Mouse (Mus musculus) limb, embryonic 14.5 days (tissue): ENCODE results near the gene Traf4. TPM values are rescaled to one million over a fixed set of nuclear protein-coding genes. Genes with fewer than 3 reads are reported as not detected.
"Not testable (repeated sequence)": the region's sequence is repeated elsewhere in the genome, so short reads cannot be mapped to it uniquely, and the experiment has no call there.

Source experiments
- ATAC-seq: fragments of 200-750 bp; cut with Nextera tagmentation; 2 replicates; pipeline ENCODE4 v1.8.0; 2017; ENCODE audit warnings: low read depth, moderate number of reproducible peaks, moderate TSS enrichment; ENCODE audit not compliant: low FRiP score
- DNase-seq: peaks from one replicate; pipeline ENCODE4 v3.0.0-alpha.2; 2015; ENCODE audit warnings: low spot score
- H3K27ac ChIP-seq: fragments of 300-500 bp; sonication (generic); replicated peaks from 2 replicates; pipeline ENCODE4 v1.5.1; 2014; ENCODE audit warnings: low read depth, mild to moderate bottlenecking, low read length, moderate library complexity, mixed read lengths
- H3K27me3 ChIP-seq: fragments of 300-500 bp; sonication (generic); 2 replicates; pipeline ENCODE4 v1.6.1; 2014; ENCODE audit warnings: low read length, mixed read lengths; ENCODE audit not compliant: control insufficient read depth, insufficient read depth
- H3K36me3 ChIP-seq: fragments of 300-500 bp; sonication (generic); 2 replicates; pipeline ENCODE4 v1.6.1; 2014; ENCODE audit warnings: mild to moderate bottlenecking, low read length, moderate library complexity, mixed read lengths; ENCODE audit not compliant: control insufficient read depth, insufficient read depth
- H3K4me1 ChIP-seq: fragments of 300-500 bp; sonication (generic); 2 replicates; pipeline ENCODE4 v1.6.1; 2014; ENCODE audit warnings: antibody characterized with exemption, low read length, mixed read lengths; ENCODE audit not compliant: control insufficient read depth, insufficient read depth
- H3K4me2 ChIP-seq: fragments of 300-500 bp; sonication (generic); replicated peaks from 2 replicates; pipeline ENCODE4 v1.6.1; 2014; ENCODE audit warnings: low read depth, mild to moderate bottlenecking, low read length, moderate library complexity; ENCODE audit not compliant: severe bottlenecking
- H3K4me3 ChIP-seq: fragments of 300-500 bp; sonication (generic); replicated peaks from 2 replicates; pipeline ENCODE4 v1.5.1; 2014; ENCODE audit warnings: low read length
- H3K9ac ChIP-seq: fragments of 300-500 bp; sonication (generic); 2 replicates; pipeline ENCODE4 v1.6.1; 2014; ENCODE audit warnings: mild to moderate bottlenecking, low read depth, low read length, moderate library complexity; ENCODE audit not compliant: severe bottlenecking
- H3K9me3 ChIP-seq: fragments of 300-500 bp; sonication (generic); 2 replicates; pipeline ENCODE4 v1.6.1; 2016; ENCODE audit warnings: low read length; ENCODE audit not compliant: control insufficient read depth
- POLR2A ChIP-seq: fragments of 200-500 bp; IDR thresholded peaks from 2 replicates; pipeline ENCODE4 v1.8.0; 2012; ENCODE audit warnings: inconsistent platforms, mild to moderate bottlenecking, moderate library complexity, borderline replicate concordance; ENCODE audit not compliant: insufficient read depth, insufficient read length; ENCODE audit errors: extremely low read depth
- WGBS: fragments of 180-500 bp; shearing (Covaris S2); extraction: QIAGEN DNeasy Blood & Tissue Kit; methylation state at CpG from one replicate; pipeline ENCODE4 v1.1.7; 2014; 5-methylcytosine and 5-hydroxymethylcytosine counted together
- polyA plus RNA-seq, 2 experiments: library from polyadenylated mRNA; depleted of rRNA in 1 of 2; stranded (reverse) in 1 of 2; unstranded in 1 of 2; fragments of >200 nt; fragmentation: Nextera tagmentation in 1 of 2; extraction: Ambion mirVana in 1 of 2; gene quantifications; 2 replicates each; pipeline versions ENCODE4 v1.2.1 to v1.2.3; 2012 to 2014

Gene Traf4
- polyA plus RNA-seq, 2 experiments = 59.0 to 159 TPM

- Histone ChIP-seq H3K27ac (peak within 1 kb of the TSS; percentile 99), H3K9ac (peak within 1 kb of the TSS; percentile 91), H3K4me1 (peaks cover 14% of the 10 kb centered on the region), H3K4me3 (peak within 1 kb of the TSS; percentile 84), H3K4me2 (peak within 1 kb of the TSS; percentile 73), H3K36me3 (peaks cover 32% of the 10 kb centered on the region), H3K9me3 (no peaks in the 10 kb centered on the region), H3K27me3 (no peaks in the 10 kb centered on the region)
- DNase-seq (peak; percentile 93), ATAC-seq (peak; percentile 86)
- peak; percentile 72; the same call in 1 of the 2 replicates for TF ChIP-seq POLR2A
- WGBS = under 1% methylated on average over 51 of the region's 80 CpGs
These were observed 23.2 kb upstream of the Traf4 start, which contains the start of gene Rab34 for GRCm38 (mm10) chr11:78188331-78189233. TSS of gene Rab34 (plus strand) at chr11:78188430.

- not testable (repeated sequence) for H3K4me2 ChIP-seq, H3K4me3 ChIP-seq, H3K9me3 ChIP-seq, ATAC-seq, H3K27me3 ChIP-seq, H3K9ac ChIP-seq, DNase-seq, H3K27ac ChIP-seq
- peaks cover 25% of the 10 kb centered on the region for H3K4me1 ChIP-seq
- peaks cover 26% of the 10 kb centered on the region for H3K36me3 ChIP-seq
- WGBS = 93% methylated on average over 6 of the region's 6 CpGs
These were observed 19.3 kb upstream of the Traf4 start for GRCm38 (mm10) chr11:78184702-78185101.

GRCm38 (mm10) chr11:78183884-78184514 lies 18.6 kb upstream of the Traf4 start:
- Histone ChIP-seq H3K27ac (no peak overlapping the region), H3K4me1 (peaks cover 30% of the 10 kb centered on the region), H3K36me3 (peaks cover 31% of the 10 kb centered on the region), H3K4me2 (peak overlapping the region; percentile 41), H3K9me3 (no peaks in the 10 kb centered on the region), H3K27me3 (no peaks in the 10 kb centered on the region), H3K9ac (peak overlapping the region; percentile 87), H3K4me3 (peak overlapping the region; percentile 83)
- 51% methylated on average over 10 of the region's 10 CpGs for WGBS
- DNase-seq = no peak
- no peak for TF ChIP-seq POLR2A
- no peak for ATAC-seq

- ATAC-seq = peak; percentile 89
- under 1% methylated on average over 38 of the region's 38 CpGs for WGBS
- H3K4me1 ChIP-seq = peaks cover 30% of the 10 kb centered on the region
These were observed 17.8 kb upstream of the Traf4 start, which contains the start of gene Rpl23a for GRCm38 (mm10) chr11:78182961-78183844. TSS of gene Rpl23a (minus strand) at chr11:78183584.

GRCm38 (mm10) chr11:78182450-78182849 lies 17.1 kb upstream of the Traf4 start:
- H3K9me3 ChIP-seq = no peaks in the 10 kb centered on the region
- DNase-seq = no peak
- WGBS = 9% methylated on average over 7 of the region's 7 CpGs

More at GRCm38 (mm10) chr11:78182961-78183844, 17.8 kb upstream of the Traf4 start, which contains the start of gene Rpl23a:
- peak within 1 kb of the TSS; percentile 83 for H3K4me3 ChIP-seq
- peak; percentile 94; the same call in 1 of the 2 replicates for TF ChIP-seq POLR2A
- H3K9ac ChIP-seq = peak within 1 kb of the TSS; percentile 87
- H3K36me3 ChIP-seq = peaks cover 31% of the 10 kb centered on the region
- peak; percentile 99 for DNase-seq
- no peaks in the 10 kb centered on the region for H3K9me3 ChIP-seq
- H3K27ac ChIP-seq = peak within 1 kb of the TSS; percentile 89
- peak within 1 kb of the TSS; percentile 75 for H3K4me2 ChIP-seq
- H3K27me3 ChIP-seq = no peaks in the 10 kb centered on the region

More at GRCm38 (mm10) chr11:78182450-78182849, 17.1 kb upstream of the Traf4 start:
- H3K36me3 ChIP-seq = peaks cover 31% of the 10 kb centered on the region
- no peak for ATAC-seq
- H3K27me3 ChIP-seq = no peaks in the 10 kb centered on the region
- peak overlapping the region; percentile 83 for H3K4me3 ChIP-seq
- H3K9ac ChIP-seq = peak overlapping the region; percentile 87
- H3K4me1 ChIP-seq = peaks cover 32% of the 10 kb centered on the region
- H3K4me2 ChIP-seq = peak overlapping the region; percentile 75
- TF ChIP-seq POLR2A = no peak
- H3K27ac ChIP-seq = no peak overlapping the region
